Mouse (Mus musculus): ENCODE measurements around the gene Ptger1. TPM values are rescaled to one million over a fixed set of nuclear protein-coding genes. Genes with fewer than 3 reads are reported as not detected.

The Ptger1 gene
- polyA plus RNA-seq, 1 experiment from 2014 or later = 0.46 TPM

DNA sequence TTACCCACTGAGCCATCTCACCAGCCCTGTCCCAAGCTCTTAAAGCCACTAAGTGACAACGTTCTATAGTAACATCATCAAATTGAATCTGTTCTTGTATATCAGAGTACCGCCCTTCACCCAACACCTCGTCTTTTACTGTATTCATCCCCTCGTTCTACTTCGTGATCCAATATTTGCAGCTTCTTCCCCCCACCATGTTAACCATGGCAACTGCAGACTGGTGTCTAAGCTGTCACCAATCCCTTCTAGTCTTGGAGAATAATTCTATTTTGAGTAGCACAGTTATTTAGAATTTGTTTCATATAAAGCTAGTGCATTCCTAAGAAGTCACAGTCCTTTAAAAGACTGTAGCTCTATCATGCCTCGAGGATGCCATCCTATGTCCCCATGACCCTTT is 22.8 kb downstream of the Ptger1 start:
- H3K36me3 ChIP-seq = peaks cover 72% of the 10 kb centered on the region
- H3K4me3 ChIP-seq = no peak overlapping the region
- no peak overlapping the region for H3K27ac ChIP-seq
- H3K9me3 ChIP-seq = no peaks in the 10 kb centered on the region
- no peaks in the 10 kb centered on the region for H3K27me3 ChIP-seq (ENCODE audit: insufficient read depth, poor library complexity, severe bottlenecking)
- peaks cover 6% of the 10 kb centered on the region; the same call in 1 of the 2 replicates for H3K4me1 ChIP-seq
- WGBS = 88% methylated on average over 6 of the region's 6 CpGs
- no peak for DNase-seq (ENCODE audit: low spot score)

DNA sequence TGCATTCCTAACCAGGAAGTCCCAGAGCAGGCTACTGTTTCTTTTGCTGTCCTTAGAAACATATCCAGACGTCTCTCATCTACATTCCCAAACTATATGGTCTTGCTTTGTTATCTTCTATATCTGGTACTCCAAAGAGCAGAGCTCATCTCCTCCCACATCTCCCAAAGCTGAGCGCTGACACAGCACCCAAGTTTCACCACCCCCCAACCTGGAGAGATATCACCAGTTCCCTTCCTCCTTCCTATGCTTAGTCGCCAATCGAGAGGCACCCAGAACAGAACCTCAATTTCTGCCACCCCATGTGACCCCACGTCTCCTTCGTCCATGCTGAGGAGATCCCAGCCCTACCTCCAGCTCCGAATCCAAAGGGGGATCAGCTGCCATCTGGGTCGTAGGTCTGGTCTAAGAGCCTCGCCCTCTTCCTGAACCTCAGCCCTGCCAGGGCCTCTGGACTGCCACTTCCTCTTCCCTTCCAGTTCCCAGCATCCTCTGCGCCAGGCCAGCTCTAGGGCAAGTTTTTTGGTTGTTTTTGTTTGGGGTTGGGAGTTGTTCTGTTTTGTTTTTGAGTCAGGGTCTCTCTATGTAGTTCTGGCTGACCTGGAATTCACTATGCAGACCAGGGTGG is 27.2 kb downstream of the Ptger1 start:
- H3K27ac ChIP-seq = 0 out of 2 replicates have a peak overlapping the region, but pooled peaks have one; percentile 22
- DNase-seq (ENCODE audit: low spot score) = no peak
- 75% methylated on average over 10 of the region's 10 CpGs for WGBS
- peaks cover 33% of the 10 kb centered on the region for H3K4me1 ChIP-seq
- no peaks in the 10 kb centered on the region for H3K9me3 ChIP-seq
- H3K36me3 ChIP-seq = peaks cover 37% of the 10 kb centered on the region
- H3K27me3 ChIP-seq (ENCODE audit: insufficient read depth, poor library complexity, severe bottlenecking) = no peaks in the 10 kb centered on the region
- H3K4me3 ChIP-seq = no peak overlapping the region

DNA sequence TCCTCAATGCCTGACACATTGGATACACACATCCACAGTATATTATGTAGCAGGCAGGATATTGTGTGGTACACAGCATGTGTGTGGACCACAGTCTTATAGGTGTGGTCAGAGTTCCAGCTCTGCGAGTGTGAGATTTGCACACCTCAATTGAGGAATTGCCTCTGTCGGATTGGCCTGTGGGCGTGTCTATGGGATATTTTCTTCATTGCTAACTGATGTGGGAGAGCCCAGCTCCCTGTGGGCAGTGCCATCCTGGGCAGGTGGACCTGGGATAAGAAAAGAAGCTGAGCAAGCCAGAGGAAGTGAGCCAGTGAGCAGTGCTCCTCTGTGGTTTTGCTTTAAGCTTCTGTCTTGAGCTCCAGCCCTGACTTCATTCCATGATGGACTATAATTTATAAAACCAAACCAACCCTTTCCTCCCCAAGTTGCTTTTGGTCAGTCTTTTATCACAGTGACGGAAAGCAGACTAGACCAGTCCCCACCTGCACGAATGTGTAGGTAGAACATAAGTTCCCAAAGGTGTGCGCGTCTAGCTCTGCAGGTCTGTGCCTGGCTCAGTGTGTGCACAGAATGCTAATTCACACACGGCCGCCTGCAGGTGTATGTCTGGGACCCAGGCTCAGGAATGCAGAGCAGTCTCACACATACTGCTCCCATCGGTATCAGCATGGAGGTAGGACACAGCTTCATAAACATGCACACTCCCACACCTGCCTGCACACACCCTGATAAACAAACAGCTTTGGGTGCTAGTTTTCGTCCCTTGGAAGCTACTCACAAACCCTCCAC is 28.1 kb downstream of the Ptger1 start:
- peaks cover 35% of the 10 kb centered on the region for H3K36me3 ChIP-seq
- H3K4me1 ChIP-seq = peaks cover 39% of the 10 kb centered on the region
- no peak for DNase-seq (ENCODE audit: low spot score)
- no peak overlapping the region for H3K4me3 ChIP-seq
- H3K27ac ChIP-seq = no peak overlapping the region
- no peaks in the 10 kb centered on the region for H3K9me3 ChIP-seq
- WGBS = 85% methylated on average over 11 of the region's 11 CpGs
- H3K27me3 ChIP-seq (ENCODE audit: insufficient read depth, poor library complexity, severe bottlenecking) = no peaks in the 10 kb centered on the region

DNA sequence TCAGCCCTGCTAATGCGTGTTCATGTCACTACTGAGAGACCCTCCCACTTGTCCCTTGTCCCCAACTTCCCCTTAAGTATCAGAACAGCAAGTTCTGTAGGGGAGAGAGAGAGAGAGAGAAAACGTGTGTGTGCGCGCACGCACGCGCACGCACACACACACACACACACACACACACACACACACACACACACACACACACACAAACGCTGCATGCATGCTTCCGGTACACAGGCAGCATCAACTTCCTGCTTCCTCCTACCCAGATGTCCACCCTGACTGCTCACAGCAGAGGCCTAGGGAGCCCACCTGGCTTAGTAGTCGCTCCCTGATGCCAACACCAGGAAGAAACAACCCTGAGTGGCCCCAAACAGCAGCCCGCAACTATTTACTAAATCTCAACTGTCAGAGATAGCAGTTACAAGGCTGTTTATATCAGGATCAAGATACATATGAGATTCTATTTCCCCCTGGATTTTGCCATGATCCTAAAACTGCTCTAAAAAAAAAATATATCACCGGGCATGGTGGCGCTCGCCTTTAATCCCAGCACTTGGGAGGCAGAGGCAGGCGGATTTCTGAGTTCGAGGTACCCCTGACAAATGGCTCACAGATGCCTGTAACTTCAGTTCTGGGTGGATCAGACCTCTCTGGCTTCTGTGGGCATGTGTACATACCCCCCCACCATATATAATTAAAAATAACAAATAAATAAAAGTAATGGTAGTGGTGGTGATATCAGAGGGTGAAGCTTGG is 29.1 kb downstream of the Ptger1 start:
- Histone ChIP-seq H3K27ac (no peak overlapping the region), H3K4me1 (peaks cover 49% of the 10 kb centered on the region), H3K9me3 (no peaks in the 10 kb centered on the region), H3K4me3 (no peak overlapping the region), H3K36me3 (peaks cover 25% of the 10 kb centered on the region), H3K27me3 (ENCODE audit: insufficient read depth, poor library complexity, severe bottlenecking) (no peaks in the 10 kb centered on the region)
- no peak for DNase-seq (ENCODE audit: low spot score)
- 81% methylated on average over 13 of the region's 17 CpGs for WGBS

DNA sequence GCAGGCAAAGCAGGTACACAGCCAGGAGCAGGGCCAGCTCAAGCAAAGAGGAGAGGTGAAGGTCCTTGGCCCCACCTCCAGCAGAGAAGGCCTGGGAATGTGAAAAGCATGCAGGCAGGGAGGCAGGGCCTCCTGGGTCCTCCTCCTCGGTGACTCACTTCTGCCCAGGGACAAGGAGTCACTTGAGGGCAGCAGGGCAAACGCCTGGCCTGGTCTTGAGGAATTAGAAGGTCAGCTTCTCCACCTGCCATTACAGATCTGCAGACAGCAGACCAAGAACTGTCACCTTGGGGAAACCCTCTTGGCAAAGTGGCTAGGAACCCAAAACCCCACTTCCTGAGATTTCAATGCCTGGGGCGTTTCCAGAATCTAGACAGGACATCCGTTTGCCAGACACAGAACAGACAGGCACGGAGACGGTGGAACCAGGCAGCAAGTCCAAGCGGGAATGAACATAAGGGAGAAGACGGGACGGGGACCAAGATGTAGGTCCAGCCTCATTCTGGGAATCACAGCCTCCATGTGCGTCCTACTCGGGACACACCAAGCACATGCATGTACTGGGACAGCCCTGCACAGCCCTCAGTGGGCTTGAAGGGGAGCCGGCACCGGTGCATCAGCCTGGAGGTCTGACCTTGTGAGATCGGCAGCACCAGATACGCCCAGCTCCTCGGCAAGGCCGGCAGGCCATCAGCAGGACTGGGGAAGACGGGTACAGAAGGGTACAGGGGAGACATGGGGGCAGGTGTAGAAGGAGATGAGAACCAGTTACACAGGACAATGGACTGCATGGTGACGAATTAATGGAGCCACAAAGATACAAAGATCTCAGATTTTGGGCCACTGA is 31.1 kb downstream of the Ptger1 start:
- peaks cover 4% of the 10 kb centered on the region for H3K36me3 ChIP-seq
- WGBS = 42% methylated on average over 19 of the region's 19 CpGs
- H3K4me3 ChIP-seq = peak overlapping the region; percentile 95
- no peaks in the 10 kb centered on the region for H3K9me3 ChIP-seq
- H3K4me1 ChIP-seq = peaks cover 53% of the 10 kb centered on the region
- peak overlapping the region; percentile 96 for H3K27ac ChIP-seq
- no peaks in the 10 kb centered on the region for H3K27me3 ChIP-seq (ENCODE audit: insufficient read depth, poor library complexity, severe bottlenecking)
- no peak for DNase-seq (ENCODE audit: low spot score)

DNA sequence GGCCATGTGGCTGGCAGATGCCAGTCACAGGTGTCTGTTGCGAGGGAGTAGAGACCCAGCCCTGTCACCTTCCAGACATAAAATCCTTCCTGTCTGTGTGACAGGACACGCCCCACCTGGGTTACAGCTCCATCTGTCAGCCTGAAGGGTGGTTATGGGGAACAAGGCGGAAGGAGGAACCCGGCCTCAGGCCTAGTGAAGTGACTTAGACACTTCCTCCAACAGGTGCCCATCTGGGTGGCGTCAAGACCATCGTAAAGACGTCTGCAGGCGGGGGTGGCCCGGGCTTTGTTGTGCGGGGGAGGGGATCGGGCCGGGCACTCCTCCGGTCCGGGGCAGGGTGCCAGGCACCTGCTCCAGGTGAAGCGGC is 31.8 kb downstream of the Ptger1 start:
- peaks cover 53% of the 10 kb centered on the region for H3K4me1 ChIP-seq
- 6% methylated on average over 15 of the region's 15 CpGs for WGBS
- H3K4me3 ChIP-seq = peak overlapping the region; percentile 95
- no peaks in the 10 kb centered on the region for H3K36me3 ChIP-seq
- H3K27me3 ChIP-seq (ENCODE audit: insufficient read depth, poor library complexity, severe bottlenecking) = no peaks in the 10 kb centered on the region
- peak overlapping the region; percentile 96 for H3K27ac ChIP-seq
- no peak for DNase-seq (ENCODE audit: low spot score)
- H3K9me3 ChIP-seq = no peaks in the 10 kb centered on the region

DNA sequence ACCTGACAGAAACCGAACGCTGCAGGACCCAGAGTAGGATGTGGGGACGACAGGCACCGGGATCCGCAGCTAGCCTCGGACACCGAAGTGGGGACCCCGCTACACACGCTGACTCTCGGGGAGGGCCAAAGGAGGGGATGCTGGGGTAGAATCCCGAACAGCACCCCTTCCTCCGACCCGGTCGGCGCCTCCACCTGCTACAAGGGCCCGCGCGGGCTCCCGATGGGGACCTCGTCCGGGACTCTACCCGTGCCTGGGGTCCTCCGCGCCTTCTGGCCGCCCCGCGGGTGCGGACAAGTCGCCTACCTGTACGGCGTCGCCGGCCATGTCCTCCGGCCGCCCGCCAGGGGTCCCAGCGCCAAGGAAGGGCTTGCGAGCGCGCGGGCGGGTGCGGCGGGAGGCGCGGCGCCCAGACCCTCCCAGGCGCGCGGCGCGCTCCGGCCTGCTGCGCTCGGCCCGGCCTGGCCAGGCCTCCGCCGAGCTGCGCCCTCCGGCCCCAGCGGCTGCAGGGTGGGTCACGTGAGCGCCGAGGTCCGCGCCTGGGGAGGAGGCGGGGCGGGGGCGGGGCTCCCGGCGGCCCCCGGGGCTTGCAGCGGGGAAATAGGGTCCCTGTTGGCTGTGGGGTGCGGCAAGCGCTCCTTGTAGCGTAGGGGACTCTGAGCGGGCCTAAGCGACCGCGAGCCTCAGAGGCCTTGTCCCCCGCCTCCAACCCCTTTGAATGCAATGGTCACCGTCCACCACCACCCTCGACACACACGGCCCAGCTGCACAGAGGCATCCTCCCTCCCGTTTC is 32.4 kb downstream of the Ptger1 start, which contains the start of gene Pkn1:
Pkn1 (minus strand) TSS at position 519 of the 793 bp plus-strand sequence.
- Histone ChIP-seq H3K27ac (peak within 1 kb of the TSS; percentile 96), H3K9me3 (no peaks in the 10 kb centered on the region), H3K4me1 (peaks cover 50% of the 10 kb centered on the region), H3K36me3 (no peaks in the 10 kb centered on the region), H3K27me3 (ENCODE audit: insufficient read depth, poor library complexity, severe bottlenecking) (no peaks in the 10 kb centered on the region), H3K4me3 (peak within 1 kb of the TSS; percentile 95)
- WGBS = under 1% methylated on average over 63 of the region's 85 CpGs
- DNase-seq (ENCODE audit: low spot score) = peak; percentile 91

DNA sequence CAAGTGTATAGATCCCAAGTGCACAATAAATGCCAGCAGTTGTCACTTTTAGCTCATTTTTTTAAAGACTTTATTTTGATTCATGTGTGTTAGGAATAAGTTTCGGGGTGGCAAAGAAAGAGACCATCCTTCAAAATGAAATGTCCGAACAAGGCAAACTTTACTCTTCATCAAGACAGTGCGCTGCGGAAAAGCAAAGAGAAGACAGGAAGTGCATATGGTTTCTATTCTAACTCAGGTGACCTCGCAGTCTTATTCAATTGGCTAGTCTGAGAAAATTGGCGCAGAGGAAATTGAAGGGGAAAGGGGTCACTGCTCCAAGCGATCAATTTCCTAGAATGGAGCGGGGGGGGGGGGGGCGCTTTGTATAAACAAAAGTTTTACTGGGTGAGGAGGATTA is 33.1 kb downstream of the Ptger1 start:
- 51% methylated on average over 9 of the region's 9 CpGs for WGBS
- Histone ChIP-seq H3K4me1 (peaks cover 47% of the 10 kb centered on the region), H3K27ac (peak overlapping the region; percentile 96), H3K4me3 (peak overlapping the region; percentile 95), H3K36me3 (no peaks in the 10 kb centered on the region), H3K9me3 (no peaks in the 10 kb centered on the region), H3K27me3 (ENCODE audit: insufficient read depth, poor library complexity, severe bottlenecking) (no peaks in the 10 kb centered on the region)
- DNase-seq (ENCODE audit: low spot score) = no peak

DNA sequence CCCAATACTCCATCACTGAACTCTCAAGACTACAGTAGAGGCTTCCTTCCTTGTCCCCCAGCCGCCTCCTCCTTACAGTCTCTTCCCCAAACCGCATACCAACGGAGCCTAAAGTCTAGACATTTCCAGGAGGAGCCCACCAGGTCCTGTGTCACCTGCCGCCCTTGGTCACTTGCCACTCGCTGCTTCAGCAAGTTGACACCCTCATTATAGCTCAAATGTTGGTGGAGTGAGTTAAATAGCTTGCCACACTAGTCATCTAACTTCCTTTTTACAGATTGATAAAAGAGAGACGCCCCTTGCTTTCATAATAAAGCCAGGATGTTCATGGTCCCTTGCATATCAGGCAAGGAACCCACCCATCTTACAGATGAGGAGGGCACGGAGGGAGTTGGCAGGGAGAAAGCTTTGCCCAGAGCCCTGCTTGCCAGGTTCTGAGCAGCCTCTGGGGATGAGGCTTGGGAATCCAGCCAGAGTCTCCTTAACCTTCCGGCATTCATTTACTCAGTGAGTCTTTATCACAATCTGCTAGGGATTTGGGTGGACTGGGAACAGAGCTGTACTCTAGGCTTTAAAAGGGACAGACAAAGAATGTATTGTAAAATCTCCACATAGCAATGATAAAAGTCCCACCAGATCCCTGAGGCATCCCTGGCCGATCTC is 34.1 kb downstream of the Ptger1 start:
- H3K27me3 ChIP-seq (ENCODE audit: insufficient read depth, poor library complexity, severe bottlenecking) = no peaks in the 10 kb centered on the region
- WGBS = 69% methylated on average over 9 of the region's 9 CpGs
- H3K9me3 ChIP-seq = no peaks in the 10 kb centered on the region
- no peaks in the 10 kb centered on the region for H3K36me3 ChIP-seq
- no peak overlapping the region for H3K27ac ChIP-seq
- H3K4me1 ChIP-seq = peaks cover 44% of the 10 kb centered on the region
- H3K4me3 ChIP-seq = no peak overlapping the region
- DNase-seq (ENCODE audit: low spot score) = no peak

DNA sequence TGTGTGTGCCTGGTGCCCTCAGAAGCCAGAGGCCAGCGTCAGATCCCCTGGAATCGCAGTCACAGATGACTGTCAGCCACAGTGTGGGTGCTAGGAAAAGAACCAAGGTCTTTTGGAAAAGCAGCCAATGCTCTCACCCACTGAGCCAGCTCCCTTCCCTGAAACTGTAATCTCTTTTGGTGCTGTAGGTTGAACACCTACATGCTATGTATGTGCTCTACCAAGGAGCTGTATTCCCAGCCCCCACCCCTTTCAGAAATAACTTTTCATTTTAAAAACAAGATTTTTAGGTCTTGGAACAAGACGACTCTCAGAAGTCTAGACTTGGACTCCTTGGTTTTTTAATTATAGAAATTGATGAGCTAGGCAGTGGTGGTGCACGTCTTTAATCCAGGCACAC is 36.9 kb downstream of the Ptger1 start:
- Histone ChIP-seq H3K4me3 (no peak overlapping the region), H3K36me3 (no peaks in the 10 kb centered on the region), H3K27ac (no peak overlapping the region), H3K27me3 (ENCODE audit: insufficient read depth, poor library complexity, severe bottlenecking) (no peaks in the 10 kb centered on the region), H3K4me1 (peaks cover 28% of the 10 kb centered on the region), H3K9me3 (no peaks in the 10 kb centered on the region)
- no peak for DNase-seq (ENCODE audit: low spot score)
- 70% methylated on average over 4 of the region's 4 CpGs for WGBS

DNA sequence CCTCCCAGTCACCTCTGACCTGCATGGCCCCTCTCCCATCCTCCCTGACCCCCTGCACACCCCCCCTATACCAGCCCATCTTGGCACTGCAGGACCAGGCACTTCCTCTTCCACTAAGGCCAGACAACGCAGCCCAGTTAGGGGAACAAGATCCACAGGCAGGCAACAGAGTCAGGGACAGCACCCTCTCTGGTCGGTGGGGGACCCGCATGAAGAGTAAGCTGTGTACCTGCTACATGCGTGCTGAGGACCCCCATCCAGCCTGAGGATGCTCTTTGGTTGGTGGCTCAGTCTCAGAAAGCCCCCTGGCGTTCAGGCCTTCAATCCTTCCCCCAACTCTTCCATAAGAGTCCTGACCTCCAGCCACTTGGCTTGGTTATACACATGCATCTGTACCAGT is 39.9 kb downstream of the Ptger1 start:
- 57% methylated on average over 5 of the region's 5 CpGs for WGBS
- Histone ChIP-seq H3K27ac (peak overlapping the region; percentile 22; the same call in 1 of the 2 replicates), H3K36me3 (no peaks in the 10 kb centered on the region), H3K4me3 (no peak overlapping the region), H3K4me1 (peaks cover 5% of the 10 kb centered on the region; the same call in 1 of the 2 replicates), H3K27me3 (ENCODE audit: insufficient read depth, poor library complexity, severe bottlenecking) (no peaks in the 10 kb centered on the region), H3K9me3 (no peaks in the 10 kb centered on the region)
- no peak for DNase-seq (ENCODE audit: low spot score)
